Mouse (Mus musculus): Measurements from ENCODE around the gene 5330417C22Rik. TPM values are rescaled to one million over a fixed set of nuclear protein-coding genes. Genes with fewer than 3 reads are reported as not detected.

The 5330417C22Rik gene
- total and polyA plus RNA-seq, 3 experiments, result 0.08 to 0.31 TPM; not detected in 1

- H3K9ac ChIP-seq (ENCODE audit: control insufficient read depth, low read depth, low read length, poor library complexity, severe bottlenecking), result no peak overlapping the region
- peaks cover 3 to 4% of the 10 kb centered on the region in 2 experiments; a peak in 3 of 4 replicates for H3K27me3 ChIP-seq (ENCODE audit: control insufficient read depth in 1 of 2, insufficient read depth in 2 of 2, low read length in 2 of 2)
- H3K36me3 ChIP-seq (ENCODE audit: control insufficient read depth in 1 of 2, insufficient read depth in 2 of 2, low read length in 2 of 2), result peaks cover 0 to 10% of the 10 kb centered on the region in 2 experiments; a peak in 2 of 4 replicates
- no peak overlapping the region for H3K27ac ChIP-seq (ENCODE audit: control insufficient read depth, low read depth, low read length)
- H3K9me3 ChIP-seq (replicated peaks; ENCODE audit: insufficient read depth, low read length), result no peaks in the 10 kb centered on the region
- no peak overlapping the region for H3K4me3 ChIP-seq (ENCODE audit: control insufficient read depth in 1 of 2, insufficient read depth in 1 of 2, low read depth in 2 of 2, low read length in 2 of 2)
- H3K79me2 ChIP-seq (ENCODE audit: control insufficient read depth, insufficient read depth, low read length, poor library complexity), result peaks cover 1% of the 10 kb centered on the region
- TF ChIP-seq JUND (IDR thresholded peaks at IDR 0.05; ENCODE audit: low read depth, low read length), result no peak
- no peak for TF ChIP-seq GATA1 (IDR thresholded peaks at IDR 0.05; ENCODE audit: low read depth, low read length)
- no peak for TF ChIP-seq MAX (IDR thresholded peaks at IDR 0.05; ENCODE audit: low read length)
- no peak for TF ChIP-seq SMC3 (IDR thresholded peaks at IDR 0.05; ENCODE audit: low read depth, low read length)
- TF ChIP-seq MAFK (IDR thresholded peaks at IDR 0.05; ENCODE audit: borderline replicate concordance, low read depth, low read length), result no peak
- no peak for TF ChIP-seq NRF1 (IDR thresholded peaks at IDR 0.05; ENCODE audit: insufficient read depth, low read depth, low read length, poor library complexity, severe bottlenecking)
- no peak for TF ChIP-seq ZKSCAN1 (IDR thresholded peaks at IDR 0.05; ENCODE audit: low read depth, low read length)
- no peak for TF ChIP-seq TAL1 (IDR thresholded peaks at IDR 0.05; ENCODE audit: low read length)
- no peak for TF ChIP-seq HCFC1 (IDR thresholded peaks at IDR 0.05; ENCODE audit: low read depth, low read length)
- TF ChIP-seq EP300 (IDR thresholded peaks at IDR 0.05; ENCODE audit: low read depth in 1 of 2, low read length in 2 of 2), result no peak
- no peak for DNase-seq (ENCODE audit: low read depth, low spot score)
- peaks cover 6 to 8% of the 10 kb centered on the region in 2 experiments; a peak in 3 of 4 replicates for H3K4me1 ChIP-seq (ENCODE audit: control insufficient read depth in 1 of 2, insufficient read depth in 2 of 2, low read length in 2 of 2)
Measured at GRCm38 (mm10) chr3:108567990-108568877, 31.9 kb upstream of the 5330417C22Rik start.

GRCm38 (mm10) chr3:108563309-108563708 is 27.0 kb upstream of the 5330417C22Rik start:
- Histone ChIP-seq H3K4me3 (ENCODE audit: control insufficient read depth in 1 of 2, insufficient read depth in 1 of 2, low read depth in 2 of 2, low read length in 2 of 2) (peak overlapping the region; percentile 69 to 93), H3K27me3 (ENCODE audit: control insufficient read depth in 1 of 2, insufficient read depth in 2 of 2, low read length in 2 of 2) (no peaks in the 10 kb centered on the region), H3K27ac (ENCODE audit: control insufficient read depth, low read depth, low read length) (peak overlapping the region; percentile 93), H3K36me3 (ENCODE audit: control insufficient read depth in 1 of 2, insufficient read depth in 2 of 2, low read length in 2 of 2) (peaks cover 0 to 9% of the 10 kb centered on the region in 2 experiments; a peak in 2 of 4 replicates), H3K79me2 (ENCODE audit: control insufficient read depth, insufficient read depth, low read length, poor library complexity) (peaks cover 6% of the 10 kb centered on the region), H3K4me1 (ENCODE audit: control insufficient read depth in 1 of 2, insufficient read depth in 2 of 2, low read length in 2 of 2) (peaks cover 4% of the 10 kb centered on the region in 2 experiments; a peak in 2 of 4 replicates), H3K9ac (ENCODE audit: control insufficient read depth, low read depth, low read length, poor library complexity, severe bottlenecking) (peak overlapping the region; percentile 79), H3K9me3 (replicated peaks; ENCODE audit: insufficient read depth, low read length) (no peaks in the 10 kb centered on the region)
- DNase-seq (ENCODE audit: low read depth, low spot score), result peak; percentile 91
- TF ChIP-seq TAL1 (IDR thresholded peaks at IDR 0.05; ENCODE audit: low read length) (no peak), USF2 (IDR thresholded peaks at IDR 0.05; ENCODE audit: borderline replicate concordance in 1 of 2, insufficient read depth in 1 of 2, low read depth in 1 of 2, low read length in 2 of 2) (no peak), CTCF (IDR thresholded peaks at IDR 0.05 in 2 of 3, conservative IDR thresholded peaks at IDR 0.05 in 1 of 3; ENCODE audit: control insufficient read depth in 1 of 3, insufficient read depth in 1 of 3, low read depth in 2 of 3, low read length in 3 of 3, poor library complexity in 1 of 3, severe bottlenecking in 1 of 3) (peak; percentile 65 to 89 (median 72)), USF1 (IDR thresholded peaks at IDR 0.05; ENCODE audit: low read depth, low read length) (0 out of 2 replicates have a peak, but pooled peaks have one; percentile 10), MYB (IDR thresholded peaks at IDR 0.05; ENCODE audit: low read depth, low read length) (no peak), CHD1 (IDR thresholded peaks at IDR 0.05; ENCODE audit: low read depth, low read length) (0 out of 2 replicates have a peak, but pooled peaks have one; percentile 76), CHD2 (IDR thresholded peaks at IDR 0.05; ENCODE audit: low read length) (no peak), RCOR1 (IDR thresholded peaks at IDR 0.05; ENCODE audit: low read depth, low read length) (no peak), GATA1 (IDR thresholded peaks at IDR 0.05; ENCODE audit: low read depth, low read length) (no peak), MAX (IDR thresholded peaks at IDR 0.05; ENCODE audit: low read length) (no peak), ZNF384 (IDR thresholded peaks at IDR 0.05; ENCODE audit: low read depth, low read length) (peak; percentile 43; the same call in 1 of the 2 replicates), KAT2A (conservative IDR thresholded peaks at IDR 0.05; ENCODE audit: low read depth, low read length) (no peak), TCF12 (IDR thresholded peaks at IDR 0.05; ENCODE audit: low read depth, low read length) (0 out of 2 replicates have a peak, but pooled peaks have one; percentile 30), GABPA (IDR thresholded peaks at IDR 0.05; ENCODE audit: low read depth, low read length) (no peak), NELFE (IDR thresholded peaks at IDR 0.05; ENCODE audit: low read depth, low read length) (peak; percentile 48), POLR2AphosphoS5 (IDR thresholded peaks at IDR 0.05; ENCODE audit: borderline replicate concordance, low read depth, low read length) (no peak), RAD21 (IDR thresholded peaks at IDR 0.05; ENCODE audit: low read depth, low read length) (peak; percentile 42), HCFC1 (IDR thresholded peaks at IDR 0.05; ENCODE audit: low read depth, low read length) (peak; percentile 53), SIN3A (IDR thresholded peaks at IDR 0.05; ENCODE audit: low read length) (peak; percentile 89), ZKSCAN1 (IDR thresholded peaks at IDR 0.05; ENCODE audit: low read depth, low read length) (no peak), MEF2A (IDR thresholded peaks at IDR 0.05; ENCODE audit: extremely low read depth, insufficient replicate concordance, low read depth, low read length, poor library complexity, severe bottlenecking) (no peak), ZC3H11A (IDR thresholded peaks at IDR 0.05; ENCODE audit: low read depth, low read length) (peak; percentile 38; the same call in 1 of the 2 replicates), TBP (IDR thresholded peaks at IDR 0.05; ENCODE audit: low read depth, low read length) (peak; percentile 61)

All from MEL (cell line).